Mouse (Mus musculus) adrenal gland, postnatal 36 days (tissue): ENCODE measurements around the gene Tmem69. TPM values are rescaled to one million over a fixed set of nuclear protein-coding genes. Genes with fewer than 3 reads are reported as not detected.

Experiments used
- DNase-seq, 2 experiments: peaks; one replicate each; pipeline ENCODE4 v3.0.0; 2021; ENCODE audit warnings: mixed read lengths in 1 of 2
- long read RNA-seq, 2 experiments: library from polyadenylated mRNA; stranded (forward); transcript quantifications; one replicate each; pipeline ENCODE4 v2.0.0; 2021; ENCODE audit warnings: borderline sequencing depth in 2 of 2
- total RNA-seq, 2 experiments: library from RNA; stranded (reverse); gene quantifications; 2 replicates each; pipeline ENCODE4 v1.2.3; 2021

Tmem69 gene
- total RNA-seq, result 10 to 100 TPM; 20.3 to 21.2 TPM
- long read RNA-seq, experiment 1, partial matches to known transcripts, result 0 of 2 reads
- long read RNA-seq, experiment 1, other reads (novel, unspliced or antisense), result 2 of 2 reads
- long read RNA-seq, experiment 2, partial matches to known transcripts, result 0 of 1 reads
- long read RNA-seq, experiment 2, other reads (novel, unspliced or antisense), result 1 of 1 reads

DNA sequence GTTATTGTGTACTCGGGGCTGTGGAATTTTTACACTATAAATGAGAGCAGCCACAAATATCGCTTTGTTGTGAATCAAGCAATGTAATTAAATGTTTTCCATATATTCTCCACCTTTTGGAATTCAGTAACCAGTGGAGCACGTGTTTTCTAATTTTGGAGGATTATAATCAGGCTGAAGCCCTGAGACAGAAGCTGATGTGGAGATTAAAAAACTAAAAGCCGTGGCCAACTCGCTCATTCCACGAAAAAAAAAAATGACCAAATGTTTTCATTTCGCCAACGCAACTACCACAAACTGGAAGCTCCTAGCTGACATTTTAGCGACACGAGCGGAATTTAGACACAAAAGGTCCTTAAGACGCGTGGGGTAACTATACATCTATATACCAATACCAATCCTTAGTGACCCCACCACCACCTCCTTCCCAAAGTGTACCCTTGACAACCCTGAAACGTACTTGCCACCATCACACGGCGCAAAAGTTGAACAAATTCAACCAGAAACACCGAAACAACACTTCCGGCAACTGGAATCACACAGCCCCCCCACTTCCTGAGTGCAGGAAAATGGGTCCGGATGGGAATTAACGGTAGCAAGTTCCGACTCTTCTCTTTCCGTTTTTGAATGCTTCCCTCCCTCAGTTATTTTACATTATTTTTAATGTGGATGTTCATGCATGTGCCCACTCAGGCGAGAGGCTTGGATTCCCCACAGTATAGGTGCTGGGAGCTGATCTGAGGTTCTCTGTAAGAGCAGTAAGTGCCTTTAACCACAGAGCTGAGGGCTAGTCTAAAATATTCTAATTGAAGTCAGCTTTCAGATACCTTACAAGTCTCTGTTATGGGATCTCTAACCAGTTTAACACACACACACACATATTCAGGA lies at the start of gene Tmem69:
TSS of gene Tmem69 (minus strand) at position 524 of the 888 bp plus-strand sequence.
- peak; percentile 81 to 86 for DNase-seq

DNA sequence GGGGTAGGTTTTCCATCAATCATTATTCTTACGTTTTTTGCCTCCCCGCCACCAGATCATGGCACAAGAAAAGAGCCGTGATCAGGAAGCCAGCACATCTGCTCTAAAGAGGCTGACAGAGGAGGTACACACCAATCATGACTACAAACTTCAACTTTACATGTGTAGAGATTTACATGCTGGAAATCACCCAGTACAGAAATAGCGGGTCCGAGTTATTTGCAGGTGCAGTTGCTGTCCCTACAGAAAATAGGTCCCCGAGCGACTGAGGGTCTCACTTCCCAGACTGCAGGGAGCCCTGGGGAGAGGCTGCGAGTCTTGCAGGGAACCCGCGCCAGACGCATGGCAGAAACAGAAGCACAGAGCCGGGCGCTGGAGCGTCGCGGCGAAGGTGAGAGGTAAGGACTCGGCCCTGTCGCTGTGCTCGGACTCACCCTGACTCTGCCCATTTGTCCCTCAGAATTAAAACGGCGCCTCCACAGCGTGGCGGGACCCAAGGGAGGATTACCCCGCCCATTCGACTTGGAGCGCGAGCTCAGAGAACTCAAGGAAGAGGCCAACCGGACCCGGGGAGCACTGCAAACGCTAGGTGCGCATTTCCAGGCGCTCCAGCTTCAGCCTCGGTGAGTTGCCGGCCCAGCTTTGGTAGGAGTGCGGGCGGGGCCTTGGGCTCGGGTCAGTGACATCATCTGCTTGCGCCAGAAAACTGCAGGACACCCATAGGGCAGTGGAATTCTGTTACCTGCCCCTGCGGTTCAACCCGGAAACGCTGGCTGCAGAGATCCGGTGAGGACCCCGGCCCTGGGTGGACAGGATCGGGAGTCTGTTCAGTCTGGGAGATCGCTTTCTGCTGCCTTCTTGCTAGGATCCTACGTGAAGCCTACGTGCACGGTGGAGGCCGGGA lies 41.5 kb upstream of the Tmem69 start:
- DNase-seq, result peak; percentile 94

DNA sequence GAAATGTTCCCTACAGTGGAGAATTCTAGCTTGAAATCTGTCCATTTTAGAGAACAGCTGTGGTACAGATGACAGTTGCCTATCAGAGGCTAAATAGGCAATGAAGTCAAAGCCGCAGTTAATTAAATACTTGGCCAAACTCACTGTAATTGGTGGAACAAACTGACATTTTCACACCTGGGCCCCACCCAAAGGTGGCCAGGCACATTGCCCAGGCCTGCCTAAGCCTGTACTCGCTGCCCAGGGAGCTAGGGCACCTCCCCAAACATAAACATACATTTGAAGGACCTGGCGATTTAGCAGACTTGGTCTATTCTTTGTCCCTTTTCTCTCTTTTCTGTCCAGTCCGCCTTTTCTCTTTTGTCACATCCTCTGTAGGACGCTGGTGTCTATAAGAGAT lies 40.6 kb upstream of the Tmem69 start, which contains the start of gene Ccdc17:
TSS of gene Ccdc17 (plus strand) at position 276 of the 400 bp plus-strand sequence.
- peak in 1 of 2 experiments; percentile 1 for DNase-seq

DNA sequence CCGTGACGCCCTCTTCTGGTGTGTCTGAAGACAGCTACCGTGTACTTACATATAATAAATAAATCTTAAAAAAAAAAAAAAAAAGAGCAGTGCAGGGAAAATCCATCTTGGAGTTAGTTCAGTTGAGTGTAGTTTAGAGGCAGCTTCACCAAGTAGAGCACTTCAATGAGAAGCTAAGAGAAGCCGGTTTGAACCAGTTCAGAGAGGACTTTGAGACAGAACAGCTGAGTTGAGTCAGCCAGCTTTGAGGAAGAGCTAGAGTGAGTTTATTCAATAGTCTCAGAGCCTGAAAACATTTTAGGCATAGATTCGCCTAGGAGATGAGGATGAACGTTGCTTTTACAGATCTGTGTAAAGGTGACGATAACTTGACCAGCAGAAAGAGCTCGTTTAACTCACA lies 40.1 kb upstream of the Tmem69 start:
- DNase-seq, result no peak

DNA sequence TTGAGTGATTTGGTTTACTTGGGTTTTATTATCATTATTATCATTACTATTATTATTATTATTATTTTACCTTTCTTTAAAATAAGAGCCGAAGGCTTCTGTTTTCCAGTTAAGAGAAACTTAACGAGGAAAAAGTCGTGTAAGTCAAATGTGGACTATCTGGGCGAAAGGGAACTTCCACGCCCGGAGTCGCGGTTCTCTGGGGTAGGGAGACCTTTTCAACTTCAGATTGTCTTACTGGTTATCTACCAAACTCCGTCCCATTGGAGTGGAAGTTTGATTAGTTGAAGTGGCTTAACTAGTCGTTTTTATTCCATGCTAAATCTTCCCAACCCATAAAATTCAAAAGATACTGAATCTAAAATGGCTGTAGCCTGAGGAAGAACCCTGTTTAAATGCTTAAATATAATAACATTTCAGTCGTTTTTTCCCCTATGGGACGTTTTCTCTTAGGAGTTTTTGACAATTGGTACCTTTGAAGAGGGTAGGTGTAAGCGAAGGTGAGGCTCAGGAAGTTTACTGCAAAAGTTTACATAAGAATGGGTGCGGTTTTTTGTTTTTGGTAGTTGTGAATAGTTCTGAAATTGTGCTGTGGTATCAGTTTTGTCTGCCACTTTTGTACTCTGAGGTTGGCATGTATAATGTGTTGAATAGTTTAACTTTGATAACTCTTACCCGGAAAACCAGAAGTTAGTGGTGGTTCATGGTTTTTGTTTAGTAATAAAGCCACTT lies 2.6 kb upstream of the Tmem69 start:
- no peak for DNase-seq

DNA sequence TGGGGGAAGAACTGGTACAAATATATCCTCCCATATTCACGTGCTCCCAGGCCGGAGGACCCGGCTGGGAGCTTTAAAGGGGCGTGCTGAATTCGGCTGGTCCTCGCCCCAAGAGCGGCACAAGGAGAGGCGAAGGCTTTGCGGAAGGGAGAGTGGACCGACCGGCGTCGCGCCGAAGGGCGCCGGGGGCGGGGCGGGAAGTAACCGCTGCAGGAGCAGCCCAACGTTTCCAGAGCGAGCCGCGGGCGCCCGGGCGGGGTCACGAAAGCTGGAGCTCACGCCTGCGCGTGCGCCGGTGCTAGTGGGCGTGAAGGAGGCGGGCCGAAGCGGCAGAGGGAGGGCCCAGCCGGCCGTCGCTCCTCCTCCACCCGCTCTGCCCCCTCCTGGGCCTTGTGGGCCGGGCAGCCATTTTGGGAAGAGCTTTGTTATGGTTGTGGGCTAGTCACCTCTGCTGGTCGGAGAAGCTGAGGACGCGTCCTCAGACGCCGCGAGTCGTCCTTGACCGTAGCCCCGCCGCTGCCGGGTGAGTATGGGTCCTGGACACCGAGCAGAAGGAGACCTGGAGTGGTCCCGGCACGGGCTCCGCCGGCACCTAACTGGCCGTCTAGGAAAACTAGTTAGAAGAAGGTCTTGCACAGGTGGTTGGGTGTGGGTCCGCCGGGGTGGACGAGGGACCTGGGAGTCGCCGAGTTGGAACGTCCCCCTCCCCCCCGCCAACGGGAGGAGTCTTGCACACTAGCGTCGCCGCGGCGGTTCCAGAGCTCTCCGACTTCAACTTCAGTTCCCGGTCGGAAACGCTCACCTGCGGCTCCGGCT lies 1.8 kb upstream of the Tmem69 start, which contains the start of gene Gpbp1l1:
TSS of gene Gpbp1l1 (plus strand) at position 353 of the 816 bp plus-strand sequence.
- peak; percentile 99 for DNase-seq

DNA sequence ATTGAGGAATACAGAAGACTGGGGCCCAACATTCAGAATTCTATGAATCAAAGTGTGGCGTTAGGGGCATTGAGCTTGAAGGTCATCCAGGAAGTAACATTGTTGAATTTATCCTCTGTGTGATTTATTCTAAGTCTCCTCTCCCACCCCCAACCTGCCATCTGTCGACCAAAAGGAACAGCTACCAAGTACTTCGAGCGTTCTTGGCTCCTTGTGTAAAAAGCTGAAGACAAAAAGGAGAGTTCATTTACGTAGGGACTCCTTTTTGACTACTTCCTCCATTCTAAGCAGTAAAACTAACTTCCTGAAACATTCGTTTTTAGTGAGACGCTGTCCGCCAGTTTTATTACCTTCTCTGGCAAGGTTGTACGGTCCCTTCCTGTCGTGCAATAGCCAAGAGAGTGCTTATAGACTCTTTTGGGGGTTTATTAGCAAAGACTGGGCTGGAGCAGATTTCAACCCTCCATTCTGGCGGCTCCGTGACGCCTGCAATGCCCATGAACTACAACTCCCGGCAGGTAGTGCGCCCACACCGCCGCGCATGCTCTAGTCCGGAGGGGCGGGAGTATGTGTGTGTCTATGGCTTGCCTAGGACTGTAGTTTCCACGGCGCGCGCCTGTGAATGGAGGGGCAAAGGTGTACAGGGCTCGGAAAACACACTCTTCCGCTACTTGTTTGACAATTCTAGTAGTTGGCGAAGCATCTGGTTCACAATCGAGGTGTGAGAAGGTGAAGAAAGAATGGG lies 997 bp upstream of the Tmem69 start:
- peak; percentile 94 to 95 for DNase-seq

DNA sequence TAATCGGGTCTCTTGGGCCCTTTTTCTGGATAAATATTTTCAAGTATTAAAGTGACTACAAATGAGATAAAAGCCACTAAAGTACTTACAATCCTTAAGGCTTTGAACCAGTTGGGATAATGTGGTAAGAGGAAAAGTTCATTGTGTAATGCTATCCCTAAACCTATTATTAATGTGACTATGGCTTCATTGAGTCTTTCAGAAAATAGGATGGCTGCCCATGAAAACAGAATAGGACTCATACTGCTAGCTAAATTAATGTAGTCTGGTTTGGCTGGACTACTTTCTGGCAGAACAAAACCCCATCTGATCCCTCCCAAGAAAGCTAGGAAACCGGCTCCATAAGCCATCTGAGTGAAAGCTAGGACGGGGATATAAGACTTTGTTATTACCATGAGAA lies 2.7 kb downstream of the Tmem69 start:
- no peak for DNase-seq

DNA sequence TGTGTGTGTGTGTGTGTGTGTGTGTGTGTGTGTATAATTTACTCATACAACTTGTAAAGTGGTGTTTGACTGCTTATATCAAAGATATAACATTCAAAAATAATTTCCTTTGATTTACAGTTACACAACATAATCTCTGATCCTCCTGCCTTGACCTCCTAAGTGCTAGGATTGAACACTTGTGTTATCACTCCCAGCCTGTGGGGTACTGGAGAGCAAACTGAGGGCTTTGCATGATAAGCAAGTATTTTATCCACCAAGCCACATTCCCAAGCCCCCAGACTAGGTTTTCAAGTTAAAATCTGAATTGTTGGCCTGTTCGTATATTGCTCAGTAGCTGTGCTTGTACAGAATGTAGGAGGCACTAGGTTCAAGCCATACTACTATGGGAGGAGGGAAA lies 5.3 kb downstream of the Tmem69 start:
- no peak for DNase-seq

DNA sequence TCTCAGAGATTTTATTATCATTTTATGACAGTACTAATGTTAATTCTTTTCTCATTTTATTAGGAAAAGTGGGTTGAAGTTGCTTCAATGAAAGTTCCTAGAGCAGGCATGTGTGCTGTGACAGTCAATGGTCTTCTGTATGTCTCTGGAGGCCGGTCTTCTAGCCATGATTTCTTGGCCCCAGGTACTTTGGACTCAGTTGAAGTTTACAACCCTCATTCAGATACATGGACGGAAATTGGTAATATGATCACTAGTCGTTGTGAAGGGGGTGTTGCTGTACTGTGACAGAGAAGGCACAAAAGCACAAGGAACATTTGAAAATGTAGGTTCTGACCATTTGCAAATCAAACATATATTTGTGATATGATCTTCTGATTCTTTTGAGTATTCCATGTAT lies 18.0 kb downstream of the Tmem69 start:
- DNase-seq, result no peak

DNA sequence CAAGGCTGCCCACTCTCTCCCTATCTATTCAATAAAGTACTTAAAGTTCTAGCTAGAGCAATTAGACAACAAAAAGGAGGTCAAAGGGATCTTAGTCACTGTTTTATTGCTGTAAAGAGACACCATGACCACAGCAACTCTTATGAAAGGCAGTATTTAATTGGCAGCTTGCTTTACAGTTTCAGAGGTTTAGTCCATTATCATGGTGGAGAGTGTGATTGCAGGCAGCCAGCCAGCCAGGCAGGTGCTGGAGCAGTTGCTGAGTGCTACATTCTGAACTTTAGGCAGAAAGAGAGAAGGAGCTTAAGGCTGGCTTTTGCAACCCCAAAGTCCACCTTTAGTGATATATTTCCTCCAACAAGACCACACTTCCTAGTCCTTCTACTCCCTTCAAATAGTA lies 19.4 kb downstream of the Tmem69 start:
- no peak for DNase-seq

DNA sequence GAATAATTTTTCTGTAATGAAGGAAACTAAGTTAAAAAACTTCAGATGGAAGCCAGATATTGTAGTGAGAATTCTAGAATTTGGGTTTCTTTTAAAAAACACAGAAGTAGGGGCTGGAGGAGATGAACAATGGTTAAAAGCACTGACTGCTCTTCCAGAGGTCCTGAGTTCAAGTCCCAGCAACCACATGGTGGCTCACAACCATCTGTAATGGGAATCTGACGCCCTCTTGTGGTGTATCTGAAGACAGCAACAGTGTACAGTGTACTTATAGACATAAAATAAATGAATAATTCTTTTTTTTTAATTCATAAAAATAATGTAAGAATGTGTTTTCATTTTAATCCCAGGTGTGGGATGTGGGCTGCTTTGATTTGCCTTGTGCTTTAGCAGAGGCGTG lies 24.6 kb downstream of the Tmem69 start:
- DNase-seq, result no peak

DNA sequence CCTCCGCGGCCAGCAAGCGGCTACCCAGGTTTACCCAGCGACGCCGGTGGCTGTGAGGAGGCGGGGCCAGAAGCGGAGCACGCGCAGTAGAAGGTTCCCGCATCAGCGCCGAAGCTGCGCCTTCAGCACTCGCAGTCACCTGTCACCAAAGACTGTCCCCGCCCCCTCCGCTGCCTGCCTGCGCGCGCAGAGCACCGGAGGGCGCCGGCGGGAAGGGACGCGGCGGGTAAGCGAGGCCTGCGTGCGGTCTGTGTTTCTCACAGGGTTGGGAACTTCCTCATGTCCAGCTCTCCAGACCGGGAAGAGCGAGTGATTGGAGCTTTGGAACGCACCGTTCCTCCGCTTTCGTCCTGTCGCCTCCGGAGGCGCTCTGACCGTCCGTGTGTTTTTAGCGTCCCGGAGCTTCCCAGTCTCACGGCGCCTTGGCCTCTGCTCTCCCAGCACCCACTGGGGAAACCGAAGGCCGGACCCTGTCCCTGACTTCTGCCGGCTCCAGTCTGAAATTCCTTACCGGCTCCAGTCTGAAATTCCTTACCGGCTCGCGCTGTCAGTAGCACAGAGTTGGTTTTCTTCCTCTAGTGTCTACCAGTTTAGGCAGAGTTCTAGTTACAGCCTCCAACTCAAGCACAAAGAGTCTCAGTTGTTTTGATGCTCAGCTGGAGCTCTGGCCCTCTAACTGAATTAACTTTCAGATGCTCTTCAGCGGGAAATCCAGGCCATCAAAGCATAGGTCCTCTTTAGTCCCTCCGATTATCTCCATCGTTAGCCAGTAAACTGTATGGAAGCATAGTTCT lies 48.1 kb downstream of the Tmem69 start, which contains the start of gene Ipp:
TSS of gene Ipp (plus strand) at position 125 of the 794 bp plus-strand sequence.
- peak; percentile 97 to 98 for DNase-seq

DNA sequence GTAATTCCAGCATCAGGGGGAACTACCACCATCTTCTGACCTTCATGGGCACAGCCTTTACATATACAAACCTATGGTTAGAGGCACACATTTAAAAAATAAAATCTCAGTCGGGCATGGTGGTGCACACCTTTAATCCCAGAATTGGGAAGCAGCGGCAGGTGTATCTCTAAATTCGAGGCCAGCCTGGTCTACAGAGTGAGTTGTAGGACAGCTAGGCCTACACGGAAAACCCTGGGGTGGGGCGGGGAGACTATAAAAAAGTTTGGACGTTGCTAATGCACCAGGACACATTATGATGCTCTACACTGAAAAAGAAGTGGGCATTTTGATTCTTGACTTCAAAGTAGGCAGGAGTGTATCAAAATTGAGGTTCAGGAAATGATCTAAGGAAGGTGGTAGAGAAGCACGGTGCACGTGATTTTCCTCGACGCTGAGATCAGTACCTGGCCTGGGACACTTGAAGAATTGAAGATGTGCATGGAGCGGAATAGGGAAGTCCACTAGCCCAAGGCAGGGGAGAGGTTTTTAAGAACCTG lies 48.8 kb downstream of the Tmem69 start:
- no peak for DNase-seq
